Mouse (Mus musculus) lung, adult 2 months (tissue): ENCODE measurements at regions not wholly inside any gene's neighbourhood (a gene's known extent, or its start where the extent isn't known, plus 50 kb on each side); places are given as distances from the start of the nearest gene placed in this dataset.

Experiments
- DNase-seq: peaks from one replicate; pipeline ENCODE4 v3.0.0; 2022
- H3K4me1 ChIP-seq: fragments of 200-500 bp; 2 replicates; pipeline ENCODE4 v1.6.1; 2011; ENCODE audit warnings: low read length; ENCODE audit not compliant: control insufficient read depth, insufficient read depth
- H3K4me3 ChIP-seq: fragments of 200-500 bp; replicated peaks from 2 replicates; pipeline ENCODE3; 2011; ENCODE audit warnings: low read depth, mild to moderate bottlenecking, control low read depth, low read length; ENCODE audit errors: extremely low read depth
- CTCF ChIP-seq: fragments of 200-500 bp; IDR thresholded peaks from 2 replicates; pipeline ENCODE4 v1.5.1; 2011; ENCODE audit warnings: mild to moderate bottlenecking, low read length, control low read depth; ENCODE audit not compliant: insufficient read depth
- POLR2A ChIP-seq: fragments of 200-500 bp; IDR thresholded peaks from 2 replicates; pipeline ENCODE4 v1.6.1; 2011; ENCODE audit warnings: low read depth, mild to moderate bottlenecking, control low read depth, low read length, borderline replicate concordance; ENCODE audit errors: extremely low read depth
- WGBS: fragments of 180-500 bp; shearing (Covaris S2); methylation state at CpG from one replicate; pipeline ENCODE4 v1.1.7; 2018; 5-methylcytosine and 5-hydroxymethylcytosine counted together

GRCm38 (mm10) chr9:46512276-46513051 is 192.7 kb upstream of the 4931429L15Rik start:
- no peak for DNase-seq
- 44% methylated on average over 6 of the region's 6 CpGs for WGBS
- H3K4me3 ChIP-seq: no peak overlapping the region
- TF ChIP-seq POLR2A (no peak), CTCF (no peak)
- no peaks in the 10 kb centered on the region for H3K4me1 ChIP-seq

- 59% methylated on average over 6 of the region's 6 CpGs for WGBS
- TF ChIP-seq CTCF: no peak
- TF ChIP-seq POLR2A: no peak
- no peak for DNase-seq
- Histone ChIP-seq H3K4me3 (no peak overlapping the region), H3K4me1 (no peaks in the 10 kb centered on the region)
Observed at GRCm38 (mm10) chr9:46511307-46511706, 191.5 kb upstream of the 4931429L15Rik start.

GRCm38 (mm10) chr9:46509896-46510295 is 190.1 kb upstream of the 4931429L15Rik start:
- 59% methylated on average over 5 of the region's 5 CpGs for WGBS
- TF ChIP-seq POLR2A (no peak), CTCF (no peak)

GRCm38 (mm10) chr9:46509458-46509857 is 189.7 kb upstream of the 4931429L15Rik start:
- no peaks in the 10 kb centered on the region for H3K4me1 ChIP-seq
- TF ChIP-seq CTCF: no peak
- no peak for TF ChIP-seq POLR2A

More at GRCm38 (mm10) chr9:46509896-46510295, 190.1 kb upstream of the 4931429L15Rik start:
- Histone ChIP-seq H3K4me1 (no peaks in the 10 kb centered on the region), H3K4me3 (no peak overlapping the region)
- no peak for DNase-seq

GRCm38 (mm10) chr9:46507036-46507435 is 187.2 kb upstream of the 4931429L15Rik start:
- TF ChIP-seq CTCF (no peak), POLR2A (no peak)
- no peak overlapping the region for H3K4me3 ChIP-seq
- WGBS: 74% methylated on average over 4 of the region's 4 CpGs
- H3K4me1 ChIP-seq: no peaks in the 10 kb centered on the region
- no peak for DNase-seq

More at GRCm38 (mm10) chr9:46509458-46509857, 189.7 kb upstream of the 4931429L15Rik start:
- 31% methylated on average over 5 of the region's 5 CpGs for WGBS
- H3K4me3 ChIP-seq: no peak overlapping the region
- no peak for DNase-seq

GRCm38 (mm10) chr9:46504536-46504935 is 184.8 kb upstream of the 4931429L15Rik start:
- 52% methylated on average over 12 of the region's 12 CpGs for WGBS
- DNase-seq: no peak
- TF ChIP-seq CTCF: no peak
- Histone ChIP-seq H3K4me1 (no peaks in the 10 kb centered on the region), H3K4me3 (no peak overlapping the region)

GRCm38 (mm10) chr9:46504133-46504416 is 184.3 kb upstream of the 4931429L15Rik start:
- H3K4me1 ChIP-seq: no peaks in the 10 kb centered on the region
- no peak for DNase-seq
- TF ChIP-seq CTCF (no peak), POLR2A (no peak)
- H3K4me3 ChIP-seq: no peak overlapping the region
- 66% methylated on average over 3 of the region's 3 CpGs for WGBS

GRCm38 (mm10) chr9:46503321-46504132 is 183.7 kb upstream of the 4931429L15Rik start:
- Histone ChIP-seq H3K4me1 (no peaks in the 10 kb centered on the region), H3K4me3 (no peak overlapping the region)
- no peak for DNase-seq
- WGBS: 74% methylated on average over 8 of the region's 8 CpGs
- TF ChIP-seq CTCF (no peak), POLR2A (no peak)

GRCm38 (mm10) chr9:46499426-46499825 is 179.6 kb upstream of the 4931429L15Rik start:
- DNase-seq: no peak
- Histone ChIP-seq H3K4me3 (no peak overlapping the region), H3K4me1 (no peaks in the 10 kb centered on the region)
- TF ChIP-seq CTCF: no peak
- TF ChIP-seq POLR2A: no peak
- WGBS: 28% methylated on average over 2 of the region's 2 CpGs

- TF ChIP-seq POLR2A (no peak), CTCF (no peak)
- no peaks in the 10 kb centered on the region for H3K4me1 ChIP-seq
- H3K4me3 ChIP-seq: no peak overlapping the region
- 64% methylated on average over 5 of the region's 5 CpGs for WGBS
- no peak for DNase-seq
Observed at GRCm38 (mm10) chr9:46498861-46499260, 179.1 kb upstream of the 4931429L15Rik start.
